Mouse (Mus musculus): ENCODE data around the gene Prg4. TPM values are rescaled to one million over a fixed set of nuclear protein-coding genes. Genes with fewer than 3 reads are reported as not detected.

The Prg4 gene
- polyA plus RNA-seq, 1 experiment from 2014 or later, result 0.46 TPM

GRCm38 (mm10) chr1:150407285-150407684, 58.7 kb downstream of the Prg4 start:
- Histone ChIP-seq H3K4me1 (replicated peaks) (no peaks in the 10 kb centered on the region), H3K27me3 (replicated peaks) (no peaks in the 10 kb centered on the region), H3K27ac (ENCODE audit: poor library complexity, severe bottlenecking) (no peak overlapping the region), H3K4me2 (no peak overlapping the region), H3K36me3 (peaks cover 49% of the 10 kb centered on the region), H3K9ac (no peak overlapping the region), H3K4me3 (no peak overlapping the region), H3K9me3 (replicated peaks) (no peaks in the 10 kb centered on the region)
- ATAC-seq (ENCODE audit: insufficient number of reproducible peaks, low FRiP score), result no peak
- 69% methylated on average over 9 of the region's 9 CpGs for WGBS

- no peak overlapping the region for H3K4me2 ChIP-seq
- no peak overlapping the region for H3K4me3 ChIP-seq
- WGBS, result 71% methylated on average over 3 of the region's 3 CpGs
- ATAC-seq (ENCODE audit: insufficient number of reproducible peaks, low FRiP score), result no peak
- no peaks in the 10 kb centered on the region for H3K4me1 ChIP-seq (replicated peaks)
- peaks cover 40% of the 10 kb centered on the region for H3K36me3 ChIP-seq
- H3K27me3 ChIP-seq (replicated peaks), result no peaks in the 10 kb centered on the region
- no peaks in the 10 kb centered on the region for H3K9me3 ChIP-seq (replicated peaks)
- no peak overlapping the region for H3K27ac ChIP-seq (ENCODE audit: poor library complexity, severe bottlenecking)
- no peak overlapping the region for H3K9ac ChIP-seq
Observed at GRCm38 (mm10) chr1:150404555-150404954, 61.4 kb downstream of the Prg4 start.

- no peak overlapping the region for H3K9ac ChIP-seq
- WGBS, result 91% methylated on average over 3 of the region's 3 CpGs
- H3K36me3 ChIP-seq, result peaks cover 39% of the 10 kb centered on the region
- H3K4me2 ChIP-seq, result no peak overlapping the region
- H3K9me3 ChIP-seq (replicated peaks), result no peaks in the 10 kb centered on the region
- H3K4me3 ChIP-seq, result no peak overlapping the region
- no peaks in the 10 kb centered on the region for H3K27me3 ChIP-seq (replicated peaks)
- H3K4me1 ChIP-seq (replicated peaks), result no peaks in the 10 kb centered on the region
- H3K27ac ChIP-seq (ENCODE audit: poor library complexity, severe bottlenecking), result no peak overlapping the region
- no peak for ATAC-seq (ENCODE audit: insufficient number of reproducible peaks, low FRiP score)
Observed at GRCm38 (mm10) chr1:150403914-150404313, 62.1 kb downstream of the Prg4 start.

Other genes starting within 250 kb of the Prg4 start
- gene Pdc, start 146.7 kb downstream of the Prg4 start, polyA plus RNA-seq (2016; fragmentation: Nextera tagmentation; extraction: Ambion mirVana), result not detected in 2 replicates
- gene Tpr, start 73.3 kb downstream of the Prg4 start, polyA plus RNA-seq (2016; fragmentation: Nextera tagmentation; extraction: Ambion mirVana), result 151 and 162 TPM in 2 replicates
- gene Odr4, start 73.1 kb downstream of the Prg4 start, polyA plus RNA-seq (2016; fragmentation: Nextera tagmentation; extraction: Ambion mirVana), result 37.7 TPM in 2 replicates